Mouse (Mus musculus) C2C12 (cell line): ENCODE data around the gene Gnat1. TPM values are rescaled to one million over a fixed set of nuclear protein-coding genes. Genes with fewer than 3 reads are reported as not detected.

Experiments used
- H3K27me3 ChIP-seq: one replicate; pipeline ENCODE4 v1.6.1; 2011; ENCODE audit not compliant: control insufficient read depth, insufficient read depth, insufficient read length
- H3K36me3 ChIP-seq: one replicate; pipeline ENCODE4 v1.6.1; 2011; ENCODE audit not compliant: control insufficient read depth, insufficient read depth
- H3K4me3 ChIP-seq: one replicate; pipeline ENCODE4 v1.5.1; 2011; ENCODE audit warnings: mild to moderate bottlenecking, control low read depth; ENCODE audit not compliant: poor library complexity, insufficient read depth, severe bottlenecking
- H3K79me2 ChIP-seq: one replicate; pipeline ENCODE4 v1.6.1; 2011; ENCODE audit not compliant: control insufficient read depth, insufficient read depth
- H3K79me3 ChIP-seq: one replicate; pipeline ENCODE4 v1.6.1; 2011; ENCODE audit warnings: low read depth, control low read depth
- H3ac ChIP-seq: one replicate; pipeline ENCODE3; 2011; ENCODE audit warnings: low read depth; ENCODE audit not compliant: control insufficient read depth, insufficient read length
- CEBPB ChIP-seq: IDR thresholded peaks from one replicate; pipeline ENCODE4 v1.6.1; 2011; ENCODE audit warnings: low read depth, mild to moderate bottlenecking, control low read depth, moderate library complexity
- CTCF ChIP-seq: IDR thresholded peaks from one replicate; pipeline ENCODE4 v1.5.1; 2011; ENCODE audit not compliant: control insufficient read depth, insufficient read depth, insufficient read length
- FOSL1 ChIP-seq: IDR thresholded peaks from one replicate; pipeline ENCODE4 v1.8.0; 2011; ENCODE audit warnings: mild to moderate bottlenecking, low read length; ENCODE audit not compliant: poor library complexity, insufficient read depth, severe bottlenecking
- MAX ChIP-seq: IDR thresholded peaks from one replicate; pipeline ENCODE4 v1.6.1; 2011; ENCODE audit warnings: mild to moderate bottlenecking, control low read depth
- MYOD1 ChIP-seq: IDR thresholded peaks from one replicate; pipeline ENCODE4 v1.6.1; 2011; ENCODE audit warnings: low read depth; ENCODE audit not compliant: control insufficient read depth, insufficient read length
- MYOG ChIP-seq: IDR thresholded peaks from one replicate; pipeline ENCODE4 v1.6.1; 2011; ENCODE audit not compliant: control insufficient read depth, insufficient read length; ENCODE audit errors: extremely low read depth
- USF1 ChIP-seq: IDR thresholded peaks from one replicate; pipeline ENCODE4 v1.6.1; 2011; ENCODE audit warnings: low read depth, mild to moderate bottlenecking, control low read depth, moderate library complexity
- polyA plus RNA-seq: library from polyadenylated mRNA; unstranded; fragments of >200 nt; fragmentation: generic; extraction: Trizol; gene quantifications from one replicate; pipeline ENCODE4 v1.2.1, GENCODE M21; 2012; ENCODE audit warnings: missing spikeins

The Gnat1 gene
- polyA plus RNA-seq, 1 experiment, result 0.01 TPM

DNA sequence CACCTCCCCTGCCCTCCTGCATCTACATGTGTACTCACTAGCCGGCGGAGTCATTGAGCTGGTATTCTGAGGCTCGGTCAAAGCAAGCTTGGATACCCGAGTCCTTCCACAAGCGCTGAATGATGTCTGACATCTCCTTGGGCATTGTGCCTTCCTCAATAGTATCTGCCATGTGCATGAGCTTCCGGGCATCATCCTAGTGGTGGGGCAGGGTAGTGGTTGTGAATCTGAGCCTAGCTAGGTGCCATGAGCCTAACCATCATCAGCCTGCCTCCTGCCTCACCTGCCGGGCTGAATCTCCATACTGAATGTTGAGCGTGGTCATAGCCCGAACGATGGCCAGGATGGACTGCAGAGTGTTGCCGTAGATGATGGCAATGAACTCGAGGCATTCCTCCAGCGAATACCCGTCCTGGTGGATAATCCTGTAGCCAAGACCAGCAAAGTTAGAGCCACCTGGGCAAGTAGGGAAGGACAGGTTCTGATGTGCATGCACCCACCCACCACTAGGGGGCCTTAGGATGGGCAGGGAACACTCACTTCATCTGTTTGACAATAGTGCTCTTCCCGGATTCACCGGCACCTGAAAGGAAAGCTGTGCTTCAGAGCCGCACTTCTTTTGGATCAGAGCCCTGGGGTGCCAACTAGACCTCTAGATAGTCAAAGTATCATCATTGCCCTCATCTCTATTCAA lies 2.3 kb downstream of the Gnat1 start:
- TF ChIP-seq USF1, result no peak
- no peak for TF ChIP-seq CEBPB
- TF ChIP-seq MYOD1, result no peak
- no peak for TF ChIP-seq MYOG
- no peak for TF ChIP-seq MAX
- TF ChIP-seq FOSL1, result no peak
- no peak for TF ChIP-seq CTCF
- H3K79me3 ChIP-seq, result no peaks in the 10 kb centered on the region
- H3K4me3 ChIP-seq, result no peak overlapping the region
- H3K27me3 ChIP-seq, result peaks cover 56% of the 10 kb centered on the region
- no peak overlapping the region for H3ac ChIP-seq
- H3K79me2 ChIP-seq, result no peaks in the 10 kb centered on the region
- no peaks in the 10 kb centered on the region for H3K36me3 ChIP-seq

DNA sequence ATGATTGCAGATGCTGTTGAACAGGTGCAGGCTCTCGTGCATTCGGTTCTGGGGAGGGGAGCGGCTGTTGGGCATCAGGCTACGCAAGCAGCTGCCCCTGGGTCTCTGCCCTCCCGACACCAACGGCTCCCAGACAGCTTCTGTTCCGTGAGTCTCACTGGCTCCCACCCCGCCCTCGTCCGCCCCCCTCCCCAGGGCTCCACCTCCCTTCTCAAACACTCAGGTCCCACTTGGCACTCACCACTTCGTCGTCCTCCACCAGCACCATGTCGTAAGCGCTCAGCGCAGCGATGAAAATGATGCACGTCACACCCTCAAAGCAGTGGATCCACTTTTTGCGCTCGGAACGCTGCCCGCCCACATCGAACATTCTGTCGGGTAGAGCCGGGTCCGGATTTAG lies 3.2 kb downstream of the Gnat1 start:
- H3K36me3 ChIP-seq, result no peaks in the 10 kb centered on the region
- TF ChIP-seq MAX (no peak), USF1 (no peak), CTCF (no peak), MYOD1 (no peak), FOSL1 (no peak), MYOG (no peak)
- H3K79me2 ChIP-seq, result no peaks in the 10 kb centered on the region
- H3K79me3 ChIP-seq, result no peaks in the 10 kb centered on the region
- H3K4me3 ChIP-seq, result no peak overlapping the region
- H3K27me3 ChIP-seq, result peaks cover 50% of the 10 kb centered on the region
- H3ac ChIP-seq, result peak overlapping the region; percentile 33

DNA sequence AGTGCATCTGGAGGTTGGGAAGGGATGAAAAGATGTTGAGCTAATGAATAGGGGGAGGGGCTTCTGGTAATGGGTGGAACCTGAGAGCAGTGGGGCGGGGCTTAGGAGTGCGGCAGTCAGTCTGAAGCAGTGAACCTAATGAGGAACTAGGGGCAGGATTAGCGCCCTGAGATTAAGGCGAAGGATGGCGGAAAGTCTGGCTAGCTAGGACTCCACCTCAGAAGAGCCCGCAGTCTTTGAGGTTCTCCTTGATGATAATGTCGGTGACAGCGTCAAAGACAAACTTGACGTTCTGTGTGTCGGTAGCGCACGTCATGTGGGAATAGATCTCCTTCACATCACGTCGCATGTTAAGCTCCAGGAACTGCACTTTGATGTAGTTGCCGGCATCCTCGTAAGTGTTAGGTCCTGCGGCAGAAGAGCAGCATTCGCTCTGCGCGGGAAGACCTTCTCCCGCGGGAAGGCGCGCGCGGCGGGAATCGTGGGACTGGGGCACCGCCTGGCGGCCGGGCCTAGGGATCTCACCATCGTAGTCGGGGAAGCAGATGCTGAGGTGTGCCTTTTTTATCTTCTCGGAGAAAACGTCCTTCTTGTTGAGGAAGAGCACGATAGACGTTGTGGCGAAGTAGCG lies 3.7 kb downstream of the Gnat1 start:
- Histone ChIP-seq H3K79me2 (no peaks in the 10 kb centered on the region), H3K79me3 (no peaks in the 10 kb centered on the region), H3K4me3 (no peak overlapping the region), H3K36me3 (no peaks in the 10 kb centered on the region), H3ac (peak overlapping the region; percentile 33), H3K27me3 (peaks cover 47% of the 10 kb centered on the region)
- TF ChIP-seq CTCF (peak; percentile 90), FOSL1 (no peak), MAX (peak; percentile 90)

DNA sequence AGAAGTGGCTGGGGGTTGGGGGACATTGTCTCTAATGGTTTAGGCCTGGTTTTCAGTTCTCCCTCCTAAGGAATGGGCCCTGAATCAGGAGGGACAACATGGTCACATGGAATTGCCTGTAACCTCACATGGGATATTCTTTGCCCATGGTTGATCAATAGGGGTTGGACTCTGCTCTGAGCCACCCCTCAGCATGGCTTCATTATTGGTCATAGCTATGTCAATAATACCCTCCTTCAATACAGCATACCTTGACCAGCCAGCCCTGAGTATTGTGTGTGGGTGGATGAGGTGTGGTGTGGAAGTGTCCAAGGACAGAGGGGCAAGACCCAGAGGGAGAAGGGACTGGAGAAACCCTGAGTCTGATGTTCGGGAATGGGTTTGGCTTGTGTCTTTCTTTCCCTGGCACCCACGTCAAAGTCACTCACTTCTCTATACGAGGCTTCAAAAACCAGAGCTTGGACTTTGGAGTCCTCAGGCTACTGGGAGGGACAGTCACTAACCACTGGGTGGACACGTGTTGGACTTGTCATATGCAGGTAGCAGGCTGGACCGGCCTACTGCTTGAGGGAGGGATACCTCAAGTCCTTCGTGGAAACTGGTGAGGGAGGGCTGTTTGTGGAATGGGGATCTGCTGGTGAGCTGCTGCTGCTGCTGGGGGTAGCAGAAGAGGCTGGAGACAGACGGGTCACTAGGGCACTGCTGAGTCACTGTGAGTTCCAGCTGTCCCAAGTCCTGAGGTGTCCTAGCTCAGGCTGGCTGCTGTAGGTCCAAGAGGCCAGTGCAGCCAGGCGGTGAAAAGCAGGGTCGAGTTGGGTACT lies 4.7 kb downstream of the Gnat1 start:
- Histone ChIP-seq H3K4me3 (no peak overlapping the region), H3K27me3 (peaks cover 48% of the 10 kb centered on the region), H3ac (no peak overlapping the region), H3K79me2 (no peaks in the 10 kb centered on the region), H3K36me3 (no peaks in the 10 kb centered on the region), H3K79me3 (no peaks in the 10 kb centered on the region)
- TF ChIP-seq MYOD1 (no peak), USF1 (no peak), MAX (no peak)

DNA sequence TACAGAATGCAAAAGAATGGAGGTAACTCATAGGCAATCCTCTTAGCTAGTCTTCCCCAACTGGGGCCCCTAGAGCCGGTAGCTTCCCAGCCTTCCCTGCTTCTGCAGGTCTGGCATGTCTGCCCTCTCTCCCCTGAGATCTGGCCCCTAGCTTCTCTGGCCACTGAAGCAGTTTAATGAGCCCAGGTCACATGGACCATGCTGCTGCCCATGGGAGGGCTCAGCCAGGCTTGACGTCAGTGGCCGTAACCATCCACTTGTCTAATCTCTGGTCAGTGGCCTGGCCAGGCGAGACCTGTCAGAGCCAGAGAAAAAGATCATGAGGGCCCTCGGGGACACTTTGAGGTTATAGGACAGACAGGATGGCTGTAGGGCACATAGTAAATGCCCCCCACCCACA lies 9.3 kb downstream of the Gnat1 start:
- no peak overlapping the region for H3K4me3 ChIP-seq
- H3K79me2 ChIP-seq, result no peaks in the 10 kb centered on the region

More for the DNA sequence above, 9.3 kb downstream of the Gnat1 start:
- H3K36me3 ChIP-seq, result no peaks in the 10 kb centered on the region
- TF ChIP-seq CTCF (no peak), USF1 (no peak), CEBPB (no peak), FOSL1 (no peak), MYOG (no peak), MAX (no peak), MYOD1 (no peak)
- H3K79me3 ChIP-seq, result no peaks in the 10 kb centered on the region
- peaks cover 68% of the 10 kb centered on the region for H3K27me3 ChIP-seq
- H3ac ChIP-seq, result no peak overlapping the region
